Mouse (Mus musculus) midbrain, postnatal 0 days (tissue): ENCODE data around the gene Rasl11a. TPM values are rescaled to one million over a fixed set of nuclear protein-coding genes. Genes with fewer than 3 reads are reported as not detected.
"Not testable (repeated sequence)": the region's sequence is repeated elsewhere in the genome, so short reads cannot be mapped to it uniquely, and the experiment has no call there.

Experiments
- ATAC-seq: fragments of 200-750 bp; cut with Nextera tagmentation; 2 replicates; pipeline ENCODE4 v1.8.0; 2017; ENCODE audit warnings: moderate number of reproducible peaks, mild to moderate bottlenecking, moderate TSS enrichment, moderate library complexity; ENCODE audit not compliant: low FRiP score
- DNase-seq: peaks from one replicate; pipeline ENCODE4 v3.0.0-alpha.2; 2015; ENCODE audit warnings: low spot score
- H3K27ac ChIP-seq: fragments of 300-500 bp; sonication (generic); 2 replicates; pipeline ENCODE4 v1.5.1; 2014; ENCODE audit warnings: low read depth, mild to moderate bottlenecking, low read length, mixed read lengths
- H3K27me3 ChIP-seq: fragments of 300-500 bp; sonication (generic); 2 replicates; pipeline ENCODE4 v1.6.1; 2014; ENCODE audit warnings: low read length, control low read depth, mixed read lengths; ENCODE audit not compliant: insufficient read depth
- H3K36me3 ChIP-seq: fragments of 300-500 bp; sonication (generic); 2 replicates; pipeline ENCODE4 v1.6.1; 2014; ENCODE audit warnings: low read length, control low read depth, mixed read lengths; ENCODE audit not compliant: insufficient read depth
- H3K4me1 ChIP-seq: fragments of 300-500 bp; sonication (generic); 2 replicates; pipeline ENCODE4 v1.6.1; 2014; ENCODE audit warnings: mild to moderate bottlenecking, control low read depth, antibody characterized with exemption, low read length, mixed read lengths; ENCODE audit not compliant: insufficient read depth
- H3K4me2 ChIP-seq: fragments of 300-500 bp; sonication (generic); 2 replicates; pipeline ENCODE4 v1.6.1; 2014; ENCODE audit warnings: low read depth, mild to moderate bottlenecking, low read length, mixed read lengths; ENCODE audit not compliant: poor library complexity, severe bottlenecking
- H3K4me3 ChIP-seq: fragments of 300-500 bp; sonication (generic); 2 replicates; pipeline ENCODE4 v1.5.1; 2014; ENCODE audit warnings: low read depth, mild to moderate bottlenecking, low read length, moderate library complexity
- H3K9ac ChIP-seq: fragments of 300-500 bp; sonication (generic); replicated peaks from 2 replicates; pipeline ENCODE4 v1.6.1; 2014; ENCODE audit warnings: mild to moderate bottlenecking, low read length, moderate library complexity, mixed read lengths; ENCODE audit not compliant: poor library complexity, severe bottlenecking
- H3K9me3 ChIP-seq: fragments of 300-500 bp; sonication (generic); 2 replicates; pipeline ENCODE4 v1.6.1; 2016; ENCODE audit warnings: low read length, control low read depth
- CTCF ChIP-seq: IDR thresholded peaks from 2 replicates; pipeline ENCODE4 v1.5.1; 2016; ENCODE audit warnings: antibody characterized with exemption, mild to moderate bottlenecking
- WGBS: fragments of 180-500 bp; shearing (Covaris S2); extraction: QIAGEN DNeasy Blood & Tissue Kit; methylation state at CpG from one replicate; pipeline ENCODE4 v1.1.7; 2014; 5-methylcytosine and 5-hydroxymethylcytosine counted together
- polyA plus RNA-seq: library from polyadenylated mRNA; unstranded; fragments of >200 nt; fragmentation: Nextera tagmentation; extraction: Ambion mirVana; gene quantifications from 2 replicates; pipeline ENCODE4 v1.2.1, GENCODE M21; 2015
- total RNA-seq: library from RNA; depleted of rRNA; stranded (reverse); fragments of >200 nt; gene quantifications from 2 replicates; pipeline ENCODE4 v1.2.3, GENCODE M21; 2014; rRNA removed

Rasl11a gene
- total and polyA plus RNA-seq, 2 experiments from 2014 or later = 18.3 to 18.8 TPM

DNA sequence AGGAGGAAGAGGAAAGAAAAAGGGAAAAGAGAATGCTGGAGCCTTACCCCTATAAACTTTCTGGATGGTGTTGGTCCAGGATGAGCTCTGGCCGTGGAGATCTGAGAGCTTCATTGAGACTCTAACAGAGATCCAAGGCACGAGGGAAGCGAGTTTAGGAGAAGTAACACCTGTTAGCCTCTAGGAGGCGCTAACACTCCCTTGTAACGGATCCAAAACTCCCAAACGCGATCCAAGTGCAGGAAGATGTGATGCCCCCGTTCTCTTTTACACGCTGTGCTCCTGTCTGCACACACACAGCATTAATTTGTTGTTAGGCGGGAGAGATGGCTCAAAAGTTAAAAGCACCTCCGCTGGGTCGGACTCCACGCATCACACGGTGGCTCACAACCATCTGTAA, 46.3 kb downstream of the Rasl11a start:
- H3K27ac ChIP-seq = no peak overlapping the region
- 14% methylated on average over 14 of the region's 14 CpGs for WGBS

GRCm38 (mm10) chr5:146892904-146893303, 48.0 kb downstream of the Rasl11a start:
- H3K27ac ChIP-seq = no peak overlapping the region
- H3K9ac ChIP-seq = no peak overlapping the region
- H3K36me3 ChIP-seq = no peaks in the 10 kb centered on the region
- no peak overlapping the region for H3K4me2 ChIP-seq
- H3K4me3 ChIP-seq = no peak overlapping the region
- ATAC-seq (no peak), DNase-seq (no peak)
- H3K27me3 ChIP-seq = no peaks in the 10 kb centered on the region
- H3K4me1 ChIP-seq = no peaks in the 10 kb centered on the region
- no peaks in the 10 kb centered on the region for H3K9me3 ChIP-seq
- no peak for TF ChIP-seq CTCF
- WGBS = 82% methylated on average over 4 of the region's 4 CpGs

More for the DNA sequence above, 46.3 kb downstream of the Rasl11a start:
- Histone ChIP-seq H3K4me1 (no peaks in the 10 kb centered on the region), H3K9me3 (no peaks in the 10 kb centered on the region), H3K27me3 (no peaks in the 10 kb centered on the region), H3K4me3 (no peak overlapping the region), H3K9ac (no peak overlapping the region), H3K36me3 (no peaks in the 10 kb centered on the region), H3K4me2 (no peak overlapping the region)
- ATAC-seq (no peak), DNase-seq (peak; percentile 58)
- peak; percentile 69 for TF ChIP-seq CTCF

DNA sequence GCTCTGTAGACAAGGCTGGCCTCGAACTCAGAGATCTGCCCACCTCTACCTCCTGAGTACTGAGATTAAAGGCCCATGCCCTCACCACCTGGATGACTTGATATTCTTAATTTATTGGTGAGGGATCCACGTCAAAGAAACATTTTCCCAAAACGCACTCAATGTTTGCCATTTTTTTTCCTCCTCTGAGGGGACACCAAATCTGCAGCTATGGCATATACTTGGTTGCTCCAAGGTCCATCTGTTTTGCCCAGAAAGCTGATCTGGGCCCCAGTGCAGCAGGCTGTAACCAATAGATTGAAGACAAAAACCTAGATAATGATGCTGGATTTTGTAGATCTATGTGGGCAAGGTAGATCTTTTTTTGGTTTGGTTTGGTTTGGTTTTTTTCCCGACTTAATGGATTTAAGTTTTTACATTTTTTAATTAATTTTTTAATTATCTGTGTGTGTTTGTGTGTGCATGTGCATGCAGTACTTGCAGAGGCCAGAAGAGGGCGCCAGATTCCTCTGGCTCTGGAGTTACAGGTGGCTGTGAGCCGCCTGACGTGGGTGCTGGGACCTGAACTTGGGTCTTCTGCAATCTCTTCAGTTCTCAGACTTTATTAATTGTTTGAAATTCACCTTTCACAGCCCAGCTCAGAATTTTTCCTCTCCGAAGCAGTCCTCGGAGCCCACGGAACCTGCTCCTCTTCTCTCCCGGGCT, 48.8 kb downstream of the Rasl11a start:
- 85% methylated on average over 11 of the region's 11 CpGs for WGBS
- DNase-seq = no peak
- no peak for ATAC-seq

DNA sequence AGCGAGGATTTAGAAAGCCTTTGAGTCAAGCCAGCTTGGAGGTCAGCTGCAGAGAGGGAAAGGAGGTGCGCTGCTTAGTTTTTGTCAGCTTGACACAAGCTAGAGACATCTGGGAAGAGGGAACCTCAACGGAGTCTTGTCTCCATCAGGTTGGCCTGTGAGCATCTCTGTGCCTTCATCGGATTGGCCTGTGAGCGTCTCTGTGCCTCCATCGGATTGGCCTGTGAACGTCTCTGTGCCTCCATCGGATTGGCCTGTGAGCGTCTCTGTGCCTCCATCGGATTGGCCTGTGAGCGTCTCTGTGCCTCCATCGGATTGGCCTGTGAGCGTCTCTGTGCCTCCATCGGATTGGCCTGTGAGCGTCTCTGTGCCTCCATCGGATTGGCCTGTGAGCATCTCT, 50.8 kb downstream of the Rasl11a start:
- WGBS = 94% methylated on average over 11 of the region's 16 CpGs
- H3K9ac ChIP-seq, H3K27ac ChIP-seq, H3K4me2 ChIP-seq, H3K27me3 ChIP-seq, H3K4me1 ChIP-seq, H3K36me3 ChIP-seq, ATAC-seq, DNase-seq, H3K4me3 ChIP-seq, H3K9me3 ChIP-seq: not testable (repeated sequence)

More for the DNA sequence above, 48.8 kb downstream of the Rasl11a start:
- Histone ChIP-seq H3K9ac (no peak overlapping the region), H3K4me2 (no peak overlapping the region), H3K4me1 (no peaks in the 10 kb centered on the region), H3K27me3 (no peaks in the 10 kb centered on the region), H3K36me3 (no peaks in the 10 kb centered on the region), H3K27ac (no peak overlapping the region), H3K9me3 (no peaks in the 10 kb centered on the region), H3K4me3 (no peak overlapping the region)
- peak; percentile 51 for TF ChIP-seq CTCF

- Histone ChIP-seq H3K9ac (no peak overlapping the region), H3K27ac (no peak overlapping the region), H3K4me1 (no peaks in the 10 kb centered on the region), H3K4me2 (no peak overlapping the region), H3K4me3 (no peak overlapping the region), H3K27me3 (no peaks in the 10 kb centered on the region), H3K36me3 (no peaks in the 10 kb centered on the region), H3K9me3 (no peaks in the 10 kb centered on the region)
- ATAC-seq = no peak
- 73% methylated on average over 13 of the region's 13 CpGs for WGBS
- DNase-seq = no peak
- TF ChIP-seq CTCF = no peak
Observed at GRCm38 (mm10) chr5:146896973-146897372, 52.1 kb downstream of the Rasl11a start.

Other genes starting within 250 kb of the Rasl11a start
- gene Usp12, start 50.1 kb upstream of the Rasl11a start, total RNA-seq = 24.1 and 26.7 TPM in 2 replicates
- 13.7 and 14.1 TPM in 2 replicates for gene Usp12, start 50.1 kb upstream of the Rasl11a start, polyA plus RNA-seq
- gene Rpl21, start 12.2 kb upstream of the Rasl11a start, total RNA-seq = 217 and 224 TPM in 2 replicates
- 328 and 334 TPM in 2 replicates for gene Rpl21, start 12.2 kb upstream of the Rasl11a start, polyA plus RNA-seq
- gene Gtf3a, start 103.6 kb downstream of the Rasl11a start, total RNA-seq = 61.3 and 64.8 TPM in 2 replicates
- gene Gtf3a, start 103.6 kb downstream of the Rasl11a start, polyA plus RNA-seq = 102 and 104 TPM in 2 replicates
- gene Mtif3, start 118.7 kb downstream of the Rasl11a start, total RNA-seq = 15.8 and 25.8 TPM in 2 replicates
- gene Mtif3, start 118.7 kb downstream of the Rasl11a start, polyA plus RNA-seq = 17.1 and 20.5 TPM in 2 replicates
- gene Lnx2, start 231.5 kb downstream of the Rasl11a start, total RNA-seq = 5.6 and 6.5 TPM in 2 replicates
- 2.6 and 2.9 TPM in 2 replicates for gene Lnx2, start 231.5 kb downstream of the Rasl11a start, polyA plus RNA-seq
- 58.4 and 60.1 TPM in 2 replicates for gene Polr1d, start 232.0 kb downstream of the Rasl11a start, total RNA-seq
- gene Polr1d, start 232.0 kb downstream of the Rasl11a start, polyA plus RNA-seq = 89.4 and 91.0 TPM in 2 replicates